29 mouse cellular contexts compared by ENCODE assay signal in the genomic region with DNA sequence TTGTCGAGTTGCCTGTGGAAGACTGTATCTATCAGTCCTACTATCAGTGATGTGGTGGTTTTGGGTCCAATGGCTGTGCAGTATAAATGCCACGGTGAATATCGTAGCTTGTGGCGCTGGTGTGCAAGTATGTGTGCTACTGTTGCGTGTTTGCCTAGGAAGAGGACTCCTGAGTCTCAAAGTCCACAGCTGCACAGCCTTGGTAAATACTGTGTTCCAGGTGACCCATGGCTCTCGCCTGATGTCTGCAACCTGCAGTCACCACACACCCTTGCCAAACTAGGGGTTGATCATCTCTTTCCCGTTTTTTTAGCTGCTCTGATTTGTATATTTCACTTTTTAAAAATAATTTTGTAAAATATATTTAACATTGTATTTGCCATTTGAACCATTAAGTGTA.
DNase-seq lines count a peak whose midpoint lies in the region; ATAC-seq and TF ChIP-seq lines count a peak whose summit lies in the region.
"Had no signal": no experiment of that assay in that cellular context is flagged by ENCODE, and none has a peak within 500 bp of the region (broad histone marks: within the 10 kb centered on the region; RNA-seq: fewer than 3 reads in every experiment).

No protein-coding gene starts in this region.

- H3K27me3 ChIP-seq in heart, embryonic 12.5 days (replicated peaks) = no peaks in the 10 kb centered on the region
- H3K27me3 ChIP-seq in kidney, adult 2 months (replicated peaks; ENCODE audit: control insufficient read depth, insufficient read depth, low read length) = no peaks in the 10 kb centered on the region
- no peaks in the 10 kb centered on the region for H3K27me3 ChIP-seq in liver, embryonic 16.5 days (ENCODE audit: control insufficient read depth, insufficient read depth, low read depth, low read length)
- H3K27me3 ChIP-seq in liver, embryonic 12.5 days (replicated peaks) = no peaks in the 10 kb centered on the region
- no peaks in the 10 kb centered on the region for H3K27me3 ChIP-seq in small intestine, adult 2 months (ENCODE audit: control insufficient read depth, insufficient read depth, low read length)
- H3K27me3 ChIP-seq in cerebellum, adult 2 months (ENCODE audit: control insufficient read depth, insufficient read depth, low read length) = no peaks in the 10 kb centered on the region
- H3K27me3 ChIP-seq: CH12.LX; embryonic facial prominence, embryonic 13.5 days; embryonic facial prominence, embryonic 15.5 days; forebrain, embryonic 13.5 days; forebrain, embryonic 15.5 days; Patski had no signal

- peak; percentile 56 for DNase-seq in heart, adult 11 months
- DNase-seq in kidney, adult 2 months = peak; percentile 24
- no peak for DNase-seq in kidney, postnatal 14 days
- DNase-seq in cerebellum, adult 2 months = no peak
- DNase-seq: adrenal gland, adult 8-10 months; adrenal gland, postnatal 14 days; adrenal gland, postnatal 36 days; B cell, adult 2 months; cerebellum, adult 11-12 months; cerebellum, adult 8-10 months; cerebellum, adult 9-11 months; cerebellum, postnatal 14 days; cerebellum, postnatal 36 days; embryo, embryonic 11 days had no signal

- H3K4me1 ChIP-seq in heart, embryonic 12.5 days (replicated peaks) = peaks cover 53% of the 10 kb centered on the region
- H3K4me1 ChIP-seq in kidney, adult 2 months (ENCODE audit: control insufficient read depth, insufficient read depth, low read length) = peaks cover 8% of the 10 kb centered on the region
- H3K4me1 ChIP-seq in liver, embryonic 16.5 days (ENCODE audit: control insufficient read depth, low read depth, low read length) = peaks cover 6% of the 10 kb centered on the region
- H3K4me1 ChIP-seq in liver, embryonic 12.5 days = peaks cover 33% of the 10 kb centered on the region
- H3K4me1 ChIP-seq in small intestine, adult 2 months (ENCODE audit: control insufficient read depth, insufficient read depth, insufficient read length, low read length) = peaks cover 47% of the 10 kb centered on the region
- peaks cover 41% of the 10 kb centered on the region for H3K4me1 ChIP-seq in cerebellum, adult 2 months (ENCODE audit: control insufficient read depth, insufficient read depth, low read length)

- no peaks in the 10 kb centered on the region for H3K9me3 ChIP-seq in heart, embryonic 12.5 days (replicated peaks)
- H3K9me3 ChIP-seq in liver, embryonic 16.5 days (replicated peaks; ENCODE audit: control insufficient read depth, low read length) = no peaks in the 10 kb centered on the region
- H3K9me3 ChIP-seq in liver, embryonic 12.5 days (replicated peaks) = no peaks in the 10 kb centered on the region
- H3K9me3 ChIP-seq: embryonic facial prominence, embryonic 13.5 days; embryonic facial prominence, embryonic 15.5 days; forebrain, embryonic 10.5 days; forebrain, embryonic 13.5 days; forebrain, embryonic 15.5 days had no signal

- no peak overlapping the region for H3K27ac ChIP-seq in heart, embryonic 12.5 days (ENCODE audit: poor library complexity, severe bottlenecking)
- H3K27ac ChIP-seq in kidney, adult 2 months (ENCODE audit: insufficient read depth, low read depth, low read length) = no peak overlapping the region
- no peak overlapping the region for H3K27ac ChIP-seq in liver, embryonic 16.5 days (ENCODE audit: low read length)
- no peak overlapping the region for H3K27ac ChIP-seq in liver, embryonic 12.5 days
- peak overlapping the region; percentile 47; the same call in 1 of the 2 replicates for H3K27ac ChIP-seq in small intestine, adult 2 months (ENCODE audit: insufficient read depth, low read depth, low read length)
- no peak overlapping the region for H3K27ac ChIP-seq in cerebellum, adult 2 months (ENCODE audit: insufficient read depth, low read length)
- H3K27ac ChIP-seq: embryonic facial prominence, embryonic 13.5 days; embryonic facial prominence, embryonic 15.5 days; forebrain, embryonic 10.5 days; forebrain, embryonic 13.5 days; forebrain, embryonic 15.5 days had no signal

- no peaks in the 10 kb centered on the region for H3K36me3 ChIP-seq in heart, embryonic 12.5 days
- H3K36me3 ChIP-seq in kidney, adult 2 months (ENCODE audit: control insufficient read depth, insufficient read depth, low read length) = no peaks in the 10 kb centered on the region
- H3K36me3 ChIP-seq in liver, embryonic 16.5 days (ENCODE audit: control insufficient read depth, insufficient read depth) = no peaks in the 10 kb centered on the region
- no peaks in the 10 kb centered on the region for H3K36me3 ChIP-seq in liver, embryonic 12.5 days
- H3K36me3 ChIP-seq in small intestine, adult 2 months (ENCODE audit: control insufficient read depth, insufficient read depth, low read length) = no peaks in the 10 kb centered on the region
- H3K36me3 ChIP-seq: embryonic facial prominence, embryonic 13.5 days; embryonic facial prominence, embryonic 15.5 days; forebrain, embryonic 10.5 days; forebrain, embryonic 15.5 days; G1E had no signal

- no peak overlapping the region for H3K9ac ChIP-seq in heart, embryonic 12.5 days
- H3K9ac ChIP-seq in liver, embryonic 16.5 days (ENCODE audit: low read depth, low read length) = no peak overlapping the region
- H3K9ac ChIP-seq in liver, embryonic 12.5 days = no peak overlapping the region
- H3K9ac ChIP-seq: embryonic facial prominence, embryonic 13.5 days; embryonic facial prominence, embryonic 15.5 days; forebrain, embryonic 13.5 days; forebrain, embryonic 15.5 days had no signal

- no peak for TF ChIP-seq CTCF in kidney, adult 2 months (conservative IDR thresholded peaks at IDR 0.05; ENCODE audit: insufficient read depth, insufficient read length, low read depth, low read length)
- no peak for TF ChIP-seq CTCF in small intestine, adult 2 months (IDR thresholded peaks at IDR 0.05; ENCODE audit: extremely low read depth, insufficient read length, insufficient replicate concordance, low read depth, low read length)
- TF ChIP-seq CTCF in cerebellum, adult 2 months (IDR thresholded peaks at IDR 0.05; ENCODE audit: borderline replicate concordance, insufficient read depth, low read depth, low read length) = no peak

- whole genome bisulfite sequencing in heart, embryonic 12.5 days = 89% methylated on average over 7 of the region's 7 CpGs
- WGBS in kidney, adult 2 months = 78% methylated on average over 7 of the region's 7 CpGs
- 64% methylated on average over 7 of the region's 7 CpGs for WGBS in liver, embryonic 16.5 days (ENCODE audit: insufficient replicate concordance)
- WGBS in liver, embryonic 12.5 days (ENCODE audit: insufficient replicate concordance) = 77% methylated on average over 7 of the region's 7 CpGs
- 34% methylated on average over 7 of the region's 7 CpGs for WGBS in small intestine, adult 2 months
- 79% methylated on average over 7 of the region's 7 CpGs for WGBS in cerebellum, adult 2 months

- H3K4me2 ChIP-seq in heart, embryonic 12.5 days = no peak overlapping the region
- no peak overlapping the region for H3K4me2 ChIP-seq in liver, embryonic 16.5 days (ENCODE audit: low read depth, low read length)
- no peak overlapping the region for H3K4me2 ChIP-seq in liver, embryonic 12.5 days
- H3K4me2 ChIP-seq: embryonic facial prominence, embryonic 13.5 days; embryonic facial prominence, embryonic 15.5 days; forebrain, embryonic 13.5 days; forebrain, embryonic 15.5 days had no signal

- no peak overlapping the region for H3K4me3 ChIP-seq in heart, embryonic 12.5 days
- H3K4me3 ChIP-seq in kidney, adult 2 months (ENCODE audit: insufficient read depth, low read depth, low read length) = no peak overlapping the region
- H3K4me3 ChIP-seq in liver, embryonic 16.5 days (ENCODE audit: low read depth, low read length) = no peak overlapping the region
- no peak overlapping the region for H3K4me3 ChIP-seq in liver, embryonic 12.5 days
- no peak overlapping the region for H3K4me3 ChIP-seq in small intestine, adult 2 months (ENCODE audit: low read depth, low read length)
- H3K4me3 ChIP-seq in cerebellum, adult 2 months (replicated peaks; ENCODE audit: insufficient read depth, low read depth, low read length) = no peak overlapping the region
- H3K4me3 ChIP-seq: embryonic facial prominence, embryonic 13.5 days; embryonic facial prominence, embryonic 15.5 days; erythroblast, embryonic 14.5 days; forebrain, embryonic 10.5 days; forebrain, embryonic 13.5 days; forebrain, embryonic 15.5 days had no signal

- no peak for TF ChIP-seq POLR2A in kidney, adult 2 months (IDR thresholded peaks at IDR 0.05; ENCODE audit: low read depth, low read length)
- no peak for TF ChIP-seq POLR2A in small intestine, adult 2 months (IDR thresholded peaks at IDR 0.05; ENCODE audit: low read depth, low read length)
- no peak for TF ChIP-seq POLR2A in cerebellum, adult 2 months (IDR thresholded peaks at IDR 0.05; ENCODE audit: borderline replicate concordance, insufficient read depth, low read length)

- ATAC-seq in heart, embryonic 12.5 days (ENCODE audit: insufficient number of reproducible peaks, low FRiP score) = no peak
- ATAC-seq in liver, embryonic 16.5 days (ENCODE audit: low read depth) = peak; percentile 52
- no peak for ATAC-seq in liver, embryonic 12.5 days
- ATAC-seq: activated CD4-positive, CD25-positive, alpha-beta regulatory T cell, adult 4 months; CD4-positive, CD25-positive, alpha-beta regulatory T cell, adult 4 months; forebrain, embryonic 13.5 days; forebrain, embryonic 15.5 days; Patski had no signal

Comparison
In these comparisons a context has a peak if more than half of its experiments do, and no peak if none do; other contexts are left out.
1. DNase-seq: peak in heart, adult 11 months (single experiment) and kidney, adult 2 months (single experiment); none in kidney, postnatal 14 days (single experiment) and cerebellum, adult 2 months (0 of 2).